Mouse (Mus musculus) cerebral cortex, adult 2 months (tissue): ENCODE results near the gene Ctbp2.

Experiments used
- WGBS: fragments of 180-500 bp; shearing (Covaris S2); methylation state at CpG from one replicate; pipeline ENCODE4 v1.1.7; 2018; 5-methylcytosine and 5-hydroxymethylcytosine counted together

Gene Ctbp2

GRCm38 (mm10) chr7:133003421-133003820, 120.7 kb downstream of the Ctbp2 start:
- WGBS, result 5% methylated on average over 3 of the region's 3 CpGs

- WGBS, result 81% methylated on average over 6 of the region's 6 CpGs
Observed at GRCm38 (mm10) chr7:133002271-133002670, 121.9 kb downstream of the Ctbp2 start.

- WGBS, result 84% methylated on average over 3 of the region's 3 CpGs
Observed at GRCm38 (mm10) chr7:133001388-133001787, 122.8 kb downstream of the Ctbp2 start.

- 95% methylated on average over 11 of the region's 11 CpGs for WGBS
Observed at GRCm38 (mm10) chr7:132999061-132999460, 125.1 kb downstream of the Ctbp2 start.

- WGBS, result 95% methylated on average over 12 of the region's 12 CpGs
Observed at GRCm38 (mm10) chr7:132998639-132999038, 125.5 kb downstream of the Ctbp2 start.

- 92% methylated on average over 5 of the region's 5 CpGs for WGBS
Observed at GRCm38 (mm10) chr7:132996391-132996790, 127.8 kb downstream of the Ctbp2 start.

GRCm38 (mm10) chr7:132994628-132995191, 129.4 kb downstream of the Ctbp2 start:
- 85% methylated on average over 6 of the region's 6 CpGs for WGBS

- 89% methylated on average over 8 of the region's 8 CpGs for WGBS
Observed at GRCm38 (mm10) chr7:132994120-132994519, 130.0 kb downstream of the Ctbp2 start.

- 85% methylated on average over 9 of the region's 9 CpGs for WGBS
Observed at GRCm38 (mm10) chr7:132992967-132993615, 131.1 kb downstream of the Ctbp2 start.

GRCm38 (mm10) chr7:132991240-132991900, 132.8 kb downstream of the Ctbp2 start:
- WGBS, result 91% methylated on average over 14 of the region's 14 CpGs

- 91% methylated on average over 5 of the region's 5 CpGs for WGBS
Observed at GRCm38 (mm10) chr7:132989839-132990238, 134.3 kb downstream of the Ctbp2 start.

- 27% methylated on average over 3 of the region's 3 CpGs for WGBS
Observed at GRCm38 (mm10) chr7:132982639-132983038, 141.5 kb downstream of the Ctbp2 start.

GRCm38 (mm10) chr7:132977981-132978380, 146.2 kb downstream of the Ctbp2 start:
- 97% methylated on average over 2 of the region's 2 CpGs for WGBS

GRCm38 (mm10) chr7:132976079-132976478, 148.1 kb downstream of the Ctbp2 start:
- WGBS, result 81% methylated on average over 2 of the region's 2 CpGs

GRCm38 (mm10) chr7:132972079-132972478, 152.1 kb downstream of the Ctbp2 start:
- WGBS, result 97% methylated on average over 2 of the region's 2 CpGs

GRCm38 (mm10) chr7:132965707-132966106, 158.4 kb downstream of the Ctbp2 start:
- 86% methylated on average over 2 of the region's 2 CpGs for WGBS

- WGBS, result 72% methylated on average over 3 of the region's 3 CpGs
Observed at GRCm38 (mm10) chr7:132964395-132964794, 159.8 kb downstream of the Ctbp2 start.

GRCm38 (mm10) chr7:132950613-132951012, 173.5 kb downstream of the Ctbp2 start:
- 72% methylated on average over 3 of the region's 3 CpGs for WGBS

GRCm38 (mm10) chr7:132949968-132950367, 174.2 kb downstream of the Ctbp2 start:
- 78% methylated on average over 4 of the region's 4 CpGs for WGBS

GRCm38 (mm10) chr7:132940569-132940968, 183.6 kb downstream of the Ctbp2 start:
- 79% methylated on average over 2 of the region's 2 CpGs for WGBS

- 79% methylated on average over 2 of the region's 2 CpGs for WGBS
Observed at GRCm38 (mm10) chr7:132939118-132939517, 185.0 kb downstream of the Ctbp2 start.
